Mouse (Mus musculus) heart, adult 2 months (tissue): ENCODE data around the gene Bicd1. TPM values are rescaled to one million over a fixed set of nuclear protein-coding genes. Genes with fewer than 3 reads are reported as not detected.

ENCODE experiments used
- DNase-seq, 2 experiments: peaks; one replicate each; pipeline ENCODE4 v3.0.0; 2021
- H3K27ac ChIP-seq: fragments of 200-600 bp; 2 replicates; pipeline ENCODE4 v1.8.1; 2022
- H3K27me3 ChIP-seq: fragments of 200-500 bp; 2 replicates; pipeline ENCODE4 v1.6.1; 2012; ENCODE audit warnings: mild to moderate bottlenecking, low read length, inconsistent platforms, mixed read lengths; ENCODE audit not compliant: control insufficient read depth, insufficient read depth
- H3K36me3 ChIP-seq: fragments of 200-500 bp; 2 replicates; pipeline ENCODE4 v1.6.1; 2012; ENCODE audit warnings: low read length, inconsistent platforms; ENCODE audit not compliant: control insufficient read depth, insufficient read depth
- H3K4me1 ChIP-seq: fragments of 200-500 bp; 2 replicates; pipeline ENCODE4 v1.6.1; 2011; ENCODE audit warnings: low read length; ENCODE audit not compliant: control insufficient read depth, insufficient read depth
- H3K4me3 ChIP-seq: fragments of 200-600 bp; 2 replicates; pipeline ENCODE4 v1.8.1; 2022
- H3K79me2 ChIP-seq: fragments of 200-500 bp; replicated peaks from 2 replicates; pipeline ENCODE4 v1.6.1; 2012; ENCODE audit warnings: mild to moderate bottlenecking, inconsistent platforms, low read length, moderate library complexity, mixed read lengths; ENCODE audit not compliant: control insufficient read depth, insufficient read depth
- H3K9ac ChIP-seq: fragments of 200-500 bp; 2 replicates; pipeline ENCODE4 v1.6.1; 2012; ENCODE audit warnings: low read depth, mild to moderate bottlenecking, control low read depth, inconsistent platforms, low read length, mixed read lengths
- CTCF ChIP-seq: fragments of 200-600 bp; IDR thresholded peaks from 2 replicates; pipeline ENCODE4 v1.8.1; 2022; ENCODE audit warnings: antibody characterized with exemption, mild to moderate bottlenecking, moderate library complexity
- EP300 ChIP-seq: fragments of 200-500 bp; IDR thresholded peaks from 2 replicates; pipeline ENCODE4 v1.6.1; 2011; ENCODE audit warnings: low read depth, low read length, control low read depth; ENCODE audit not compliant: insufficient read depth
- POLR2A ChIP-seq: fragments of 200-500 bp; IDR thresholded peaks from 2 replicates; pipeline ENCODE4 v1.6.1; 2011; ENCODE audit warnings: mild to moderate bottlenecking, low read depth, low read length, control low read depth; ENCODE audit not compliant: insufficient read depth
- WGBS: fragments of 180-500 bp; shearing (Covaris S2); methylation state at CpG from one replicate; pipeline ENCODE4 v1.1.7; 2018; 5-methylcytosine and 5-hydroxymethylcytosine counted together
- intact Hi-C: fragments of 180-260 bp; cut with DNase I; formaldehyde crosslinking; loops from one replicate; pipeline ENCODE4 v1.15.1; 2025
- polyA plus RNA-seq: library from polyadenylated mRNA; depleted of rRNA; stranded (reverse); fragments of >200 nt; gene quantifications from 2 replicates; pipeline ENCODE4 v1.2.3, GENCODE M21; 2012
- total RNA-seq, 2 experiments: library from RNA; stranded (reverse); gene quantifications; 2 replicates each; pipeline ENCODE4 v1.2.3; 2021

Gene Bicd1
- total and polyA plus RNA-seq, 3 experiments = 1.6 to 4.5 (median 2.9) TPM

- Histone ChIP-seq H3K79me2 (no peaks in the 10 kb centered on the region), H3K36me3 (no peaks in the 10 kb centered on the region), H3K4me3 (no peak overlapping the region), H3K27ac (no peak overlapping the region), H3K9ac (no peak overlapping the region), H3K4me1 (no peaks in the 10 kb centered on the region), H3K27me3 (no peaks in the 10 kb centered on the region)
- intact Hi-C loops = no loop called here
- TF ChIP-seq CTCF = no peak
- no peak for TF ChIP-seq EP300
- TF ChIP-seq POLR2A = no peak
- WGBS = 96% methylated on average over 2 of the region's 2 CpGs
- DNase-seq = no peak
Measured at GRCm38 (mm10) chr6:149494662-149495061, 86.0 kb downstream of the Bicd1 start.

DNA sequence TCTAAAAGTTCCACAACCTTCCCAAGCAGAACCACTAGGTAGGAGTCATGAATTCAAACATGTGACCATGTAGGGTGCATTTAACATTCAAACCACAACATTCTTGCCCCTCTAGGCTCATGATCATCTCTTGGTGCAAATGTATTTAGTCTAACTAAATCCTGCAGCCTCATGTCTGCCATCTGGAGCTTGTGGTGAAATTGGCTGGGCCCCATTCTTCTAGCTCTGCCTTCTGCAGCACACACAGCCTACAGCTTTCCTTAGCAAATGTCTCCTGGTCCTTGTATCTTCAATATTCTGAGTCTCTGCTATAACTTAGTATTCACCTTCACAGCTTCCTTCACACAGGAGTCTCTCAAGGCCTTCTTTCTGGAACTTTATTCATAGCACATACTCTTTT, 87.2 kb downstream of the Bicd1 start:
- H3K4me3 ChIP-seq = no peak overlapping the region
- no peaks in the 10 kb centered on the region for H3K79me2 ChIP-seq
- no peaks in the 10 kb centered on the region for H3K27me3 ChIP-seq
- TF ChIP-seq EP300 (no peak), CTCF (no peak)
- no peak for DNase-seq
- H3K9ac ChIP-seq = no peak overlapping the region
- H3K36me3 ChIP-seq = no peaks in the 10 kb centered on the region
- intact Hi-C loops = no loop called here
- H3K4me1 ChIP-seq = no peaks in the 10 kb centered on the region
- H3K27ac ChIP-seq = no peak overlapping the region

DNA sequence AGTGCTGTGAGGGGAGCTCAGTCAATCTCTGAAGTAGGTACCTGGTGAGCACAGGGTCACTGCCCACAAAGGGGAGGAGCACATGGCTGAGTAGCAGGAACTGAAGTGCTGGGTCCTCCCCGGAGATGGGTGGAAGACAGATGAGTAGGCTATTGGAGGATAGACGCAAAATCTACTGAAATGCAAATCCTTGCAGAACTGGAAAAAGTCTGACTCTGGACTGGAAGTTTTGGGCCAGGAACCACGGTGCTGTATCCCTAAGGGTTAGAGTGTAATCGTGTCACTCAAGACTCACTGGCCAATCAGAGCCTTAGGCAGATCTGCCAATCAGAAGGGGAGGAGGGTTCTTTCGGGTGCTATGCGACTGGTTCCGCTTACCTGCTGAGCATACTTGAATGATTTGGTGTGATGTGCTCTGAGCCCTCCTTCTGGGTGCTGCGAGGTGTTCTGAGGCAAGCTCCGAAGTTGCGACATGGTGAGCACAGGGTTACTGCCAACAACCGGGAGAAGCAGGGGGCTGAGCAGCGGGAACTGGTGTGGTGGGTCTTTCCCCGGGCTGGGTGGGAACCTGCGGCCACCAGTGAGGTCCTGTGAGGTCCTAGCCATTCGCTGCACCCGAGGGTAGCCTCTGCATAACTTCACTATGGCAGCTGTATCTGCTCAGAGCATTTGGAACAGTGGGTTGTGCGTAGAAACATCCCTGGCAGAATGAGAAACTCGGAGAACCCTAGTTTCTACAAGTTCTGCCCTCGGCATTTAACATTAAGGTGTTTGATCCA, 157.2 kb downstream of the Bicd1 start:
- Histone ChIP-seq H3K79me2 (no peaks in the 10 kb centered on the region), H3K27ac (no peak overlapping the region), H3K9ac (no peak overlapping the region), H3K4me1 (no peaks in the 10 kb centered on the region), H3K4me3 (no peak overlapping the region), H3K27me3 (no peaks in the 10 kb centered on the region), H3K36me3 (no peaks in the 10 kb centered on the region)
- TF ChIP-seq POLR2A (no peak), EP300 (no peak), CTCF (no peak)
- 3% methylated on average over 19 of the region's 19 CpGs for WGBS
- intact Hi-C loops = no loop called here
- DNase-seq = peak; percentile 16 to 26

DNA sequence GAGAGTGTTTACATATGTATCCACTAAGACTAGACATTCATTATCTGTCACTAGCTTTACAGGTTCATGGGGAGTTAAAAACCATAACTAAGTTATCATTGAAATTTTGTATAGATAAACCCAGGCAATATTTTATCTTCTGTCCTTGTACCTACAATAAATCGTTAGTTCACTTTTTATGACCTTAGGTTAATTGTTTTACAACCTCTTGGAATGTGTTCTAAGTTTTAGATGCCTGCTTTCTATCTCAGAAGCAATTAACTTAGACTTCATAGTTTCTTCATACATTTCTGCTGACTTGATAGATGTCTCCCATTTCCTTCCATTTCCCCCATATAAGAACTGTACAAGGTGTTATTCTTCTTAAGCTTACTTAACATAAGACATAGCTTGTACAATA, 158.5 kb downstream of the Bicd1 start:
- Histone ChIP-seq H3K4me1 (no peaks in the 10 kb centered on the region), H3K9ac (no peak overlapping the region), H3K27me3 (no peaks in the 10 kb centered on the region), H3K79me2 (no peaks in the 10 kb centered on the region), H3K4me3 (no peak overlapping the region), H3K36me3 (no peaks in the 10 kb centered on the region), H3K27ac (no peak overlapping the region)
- WGBS = 85% methylated on average over 1 of the region's 1 CpGs
- no peak for DNase-seq
- intact Hi-C loops = no loop called here
- TF ChIP-seq POLR2A = no peak
- TF ChIP-seq EP300 = no peak
- TF ChIP-seq CTCF = no peak

DNA sequence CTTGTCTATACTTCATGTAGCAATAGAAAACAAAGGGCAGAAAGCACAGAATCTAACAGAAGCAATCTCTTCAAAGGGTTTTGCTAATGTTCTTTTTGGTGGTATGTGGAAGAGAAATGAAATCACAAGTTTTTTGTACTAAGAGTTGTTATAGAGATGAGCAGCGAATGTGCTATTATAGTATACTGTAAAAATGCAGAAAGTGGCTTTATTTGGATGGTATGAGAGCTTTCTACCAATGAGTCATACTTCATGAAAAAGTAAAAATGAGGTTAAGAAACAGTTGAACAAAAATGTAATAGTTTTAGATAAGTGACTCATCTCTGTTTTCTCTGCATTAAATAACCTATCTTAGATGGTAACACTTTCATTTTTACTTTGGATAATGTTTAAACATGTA, 165.6 kb downstream of the Bicd1 start:
- Histone ChIP-seq H3K36me3 (no peaks in the 10 kb centered on the region), H3K4me1 (no peaks in the 10 kb centered on the region), H3K27ac (no peak overlapping the region), H3K79me2 (no peaks in the 10 kb centered on the region), H3K9ac (no peak overlapping the region), H3K4me3 (no peak overlapping the region), H3K27me3 (no peaks in the 10 kb centered on the region)
- no peak for DNase-seq
- intact Hi-C loops = no loop called here
- WGBS = 84% methylated on average over 1 of the region's 1 CpGs
- TF ChIP-seq CTCF (no peak), POLR2A (no peak)

DNA sequence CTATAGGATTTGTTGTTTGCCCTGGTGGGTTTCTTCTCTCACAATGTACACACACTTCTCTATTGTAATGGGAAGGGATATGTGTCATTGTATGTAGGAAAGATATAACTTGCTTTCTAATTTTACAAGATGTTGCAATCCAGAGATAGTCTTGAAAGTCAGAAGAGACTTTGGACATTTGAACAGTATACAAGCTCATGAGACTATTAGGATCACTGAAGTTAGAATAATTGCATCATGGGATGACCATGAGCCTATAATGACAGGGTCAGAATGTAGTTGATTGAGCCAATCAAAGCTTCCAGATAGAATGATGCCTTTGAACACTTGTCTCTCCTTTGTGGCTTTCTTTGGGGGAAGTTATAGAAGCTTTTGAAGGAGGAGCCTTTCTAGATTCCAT, 171.4 kb downstream of the Bicd1 start:
- no peaks in the 10 kb centered on the region for H3K36me3 ChIP-seq
- H3K4me1 ChIP-seq = no peaks in the 10 kb centered on the region
- intact Hi-C loops = no loop called here
- no peaks in the 10 kb centered on the region for H3K27me3 ChIP-seq
- H3K27ac ChIP-seq = no peak overlapping the region
- no peak for TF ChIP-seq EP300
- no peak for TF ChIP-seq POLR2A
- no peak for TF ChIP-seq CTCF
- H3K79me2 ChIP-seq = no peaks in the 10 kb centered on the region
- DNase-seq = no peak
- no peak overlapping the region for H3K4me3 ChIP-seq
- H3K9ac ChIP-seq = no peak overlapping the region
